Mouse (Mus musculus) intestine, embryonic 16.5 days (tissue): ENCODE data around the gene Angel2. TPM values are rescaled to one million over a fixed set of nuclear protein-coding genes. Genes with fewer than 3 reads are reported as not detected.

ENCODE experiments used
- ATAC-seq: fragments of 200-750 bp; cut with Nextera tagmentation; 2 replicates; pipeline ENCODE4 v1.8.0; 2017; ENCODE audit warnings: moderate TSS enrichment, moderate library complexity
- H3K27ac ChIP-seq: fragments of 300-500 bp; sonication (generic); 2 replicates; pipeline ENCODE4 v1.5.1; 2014; ENCODE audit warnings: mild to moderate bottlenecking, low read length
- H3K27me3 ChIP-seq: fragments of 300-500 bp; sonication (generic); replicated peaks from 2 replicates; pipeline ENCODE4 v1.6.1; 2014; ENCODE audit warnings: low read length, control low read depth, mixed read lengths; ENCODE audit not compliant: control insufficient read depth, insufficient read depth
- H3K36me3 ChIP-seq: fragments of 300-500 bp; sonication (generic); 2 replicates; pipeline ENCODE4 v1.6.1; 2014; ENCODE audit warnings: low read length, control low read depth; ENCODE audit not compliant: control insufficient read depth, insufficient read depth
- H3K4me1 ChIP-seq: fragments of 300-500 bp; sonication (generic); 2 replicates; pipeline ENCODE4 v1.6.1; 2014; ENCODE audit warnings: low read length, control low read depth, mixed read lengths; ENCODE audit not compliant: control insufficient read depth, insufficient read depth
- H3K4me2 ChIP-seq: fragments of 300-500 bp; sonication (generic); 2 replicates; pipeline ENCODE4 v1.6.1; 2014; ENCODE audit warnings: low read depth, low read length, control low read depth
- H3K4me3 ChIP-seq: fragments of 300-500 bp; sonication (generic); 2 replicates; pipeline ENCODE4 v1.5.1; 2014; ENCODE audit warnings: mild to moderate bottlenecking, low read length
- H3K9ac ChIP-seq: fragments of 300-500 bp; sonication (generic); 2 replicates; pipeline ENCODE4 v1.6.1; 2014; ENCODE audit warnings: low read depth, low read length
- H3K9me3 ChIP-seq: fragments of 300-500 bp; sonication (generic); 2 replicates; pipeline ENCODE4 v1.6.1; 2016; ENCODE audit warnings: low read length, control low read depth; ENCODE audit not compliant: control insufficient read depth
- WGBS: fragments of 180-500 bp; shearing (Covaris S2); extraction: QIAGEN DNeasy Blood & Tissue Kit; methylation state at CpG from one replicate; pipeline ENCODE4 v1.1.7; 2014; 5-methylcytosine and 5-hydroxymethylcytosine counted together
- polyA plus RNA-seq: library from polyadenylated mRNA; unstranded; fragments of >200 nt; fragmentation: Nextera tagmentation; extraction: Ambion mirVana; gene quantifications from 2 replicates; pipeline ENCODE4 v1.2.1, GENCODE M21; 2015

Angel2 gene
- polyA plus RNA-seq, 1 experiment from 2014 or later: 30.9 TPM

GRCm38 (mm10) chr1:190974191-190974590, 49.3 kb downstream of the Angel2 start:
- Histone ChIP-seq H3K9me3 (no peaks in the 10 kb centered on the region), H3K4me1 (peaks cover 20% of the 10 kb centered on the region), H3K9ac (no peak overlapping the region), H3K4me2 (no peak overlapping the region), H3K27ac (no peak overlapping the region), H3K4me3 (no peak overlapping the region), H3K36me3 (0 out of 2 replicates have a peak, but pooled peaks cover 9% of the 10 kb centered on the region), H3K27me3 (no peaks in the 10 kb centered on the region)
- 86% methylated on average over 8 of the region's 8 CpGs for WGBS
- no peak for ATAC-seq

GRCm38 (mm10) chr1:190974833-190975232, 49.9 kb downstream of the Angel2 start:
- Histone ChIP-seq H3K27me3 (no peaks in the 10 kb centered on the region), H3K9me3 (no peaks in the 10 kb centered on the region), H3K9ac (no peak overlapping the region), H3K4me2 (no peak overlapping the region), H3K4me3 (no peak overlapping the region), H3K4me1 (peaks cover 20% of the 10 kb centered on the region), H3K27ac (no peak overlapping the region), H3K36me3 (0 out of 2 replicates have a peak, but pooled peaks cover 6% of the 10 kb centered on the region)
- no peak for ATAC-seq
- 68% methylated on average over 1 of the region's 1 CpGs for WGBS

- Histone ChIP-seq H3K4me3 (peak overlapping the region; percentile 19; the same call in 1 of the 2 replicates), H3K4me1 (peaks cover 20% of the 10 kb centered on the region), H3K9ac (peak overlapping the region; percentile 1; the same call in 1 of the 2 replicates), H3K36me3 (no peaks in the 10 kb centered on the region), H3K4me2 (peak overlapping the region; percentile 99), H3K27ac (no peak overlapping the region), H3K27me3 (no peaks in the 10 kb centered on the region), H3K9me3 (no peaks in the 10 kb centered on the region)
- no peak for ATAC-seq
- WGBS: 31% methylated on average over 11 of the region's 11 CpGs
Measured at GRCm38 (mm10) chr1:190976887-190977573, 52.1 kb downstream of the Angel2 start.

GRCm38 (mm10) chr1:190978001-190978400, 53.1 kb downstream of the Angel2 start:
- Histone ChIP-seq H3K36me3 (no peaks in the 10 kb centered on the region), H3K4me2 (peak overlapping the region; percentile 99), H3K27me3 (no peaks in the 10 kb centered on the region), H3K4me1 (peaks cover 15% of the 10 kb centered on the region), H3K27ac (no peak overlapping the region), H3K9me3 (no peaks in the 10 kb centered on the region), H3K9ac (peak overlapping the region; percentile 79), H3K4me3 (peak overlapping the region; percentile 70)
- 0 out of 2 replicates have a peak, but pooled peaks have one; percentile 2 for ATAC-seq
- WGBS: 0% methylated on average over 22 of the region's 22 CpGs

DNA sequence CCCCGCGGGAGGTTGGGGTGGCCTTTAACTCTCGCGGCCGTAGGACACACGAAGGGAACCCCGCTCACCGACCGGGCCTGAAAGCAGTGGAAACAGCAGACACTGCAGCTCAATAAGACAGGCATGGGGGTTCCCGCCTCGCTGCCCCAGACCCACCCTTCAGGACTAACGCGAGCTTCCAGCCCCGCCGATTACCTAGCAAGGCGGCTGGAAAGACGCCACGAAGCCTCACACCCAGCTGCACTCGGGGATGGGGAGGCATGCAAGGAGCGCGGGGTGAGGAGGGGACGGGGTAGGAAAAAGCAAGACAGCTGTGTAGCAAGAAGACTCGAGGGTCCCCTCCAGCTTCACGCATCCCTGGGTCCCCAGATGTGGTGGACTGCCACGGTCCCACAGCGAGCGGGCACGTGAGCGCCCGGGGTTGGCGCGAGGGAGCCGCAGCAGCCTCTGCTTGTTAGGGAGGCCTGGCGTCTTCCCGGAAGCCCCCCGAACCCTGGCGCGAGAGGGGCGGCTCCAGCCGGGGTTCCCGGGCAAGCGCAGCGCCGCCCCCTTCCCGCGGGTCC, 53.7 kb downstream of the Angel2 start:
- WGBS: under 1% methylated on average over 46 of the region's 46 CpGs

GRCm38 (mm10) chr1:190979100-190979563, 54.2 kb downstream of the Angel2 start, which contains the start of gene Vash2:
TSS of gene Vash2 (minus strand) at chr1:190979296.
- WGBS: under 1% methylated on average over 38 of the region's 38 CpGs
- Histone ChIP-seq H3K9me3 (no peaks in the 10 kb centered on the region), H3K9ac (peak within 1 kb of the TSS; percentile 79), H3K36me3 (no peaks in the 10 kb centered on the region), H3K4me1 (peaks cover 15% of the 10 kb centered on the region), H3K4me3 (peak within 1 kb of the TSS; percentile 70), H3K4me2 (peak within 1 kb of the TSS; percentile 99), H3K27ac (peak within 1 kb of the TSS; percentile 91), H3K27me3 (no peaks in the 10 kb centered on the region)
- ATAC-seq: peak; percentile 98

More for the DNA sequence above, 53.7 kb downstream of the Angel2 start:
- Histone ChIP-seq H3K9ac (peak overlapping the region; percentile 79), H3K9me3 (no peaks in the 10 kb centered on the region), H3K4me3 (peak overlapping the region; percentile 70), H3K27ac (peak overlapping the region; percentile 91), H3K27me3 (no peaks in the 10 kb centered on the region), H3K4me1 (peaks cover 15% of the 10 kb centered on the region), H3K4me2 (peak overlapping the region; percentile 99), H3K36me3 (no peaks in the 10 kb centered on the region)
- peak; percentile 78 for ATAC-seq

- no peak for ATAC-seq
- no peak overlapping the region for H3K27ac ChIP-seq
- no peak overlapping the region for H3K4me2 ChIP-seq
- peaks cover 15% of the 10 kb centered on the region for H3K4me1 ChIP-seq
- WGBS: 89% methylated on average over 1 of the region's 1 CpGs
- H3K4me3 ChIP-seq: no peak overlapping the region
- no peaks in the 10 kb centered on the region for H3K9me3 ChIP-seq
- H3K27me3 ChIP-seq: no peaks in the 10 kb centered on the region
- H3K36me3 ChIP-seq: no peaks in the 10 kb centered on the region
- no peak overlapping the region for H3K9ac ChIP-seq
Measured at GRCm38 (mm10) chr1:190980470-190980869, 55.6 kb downstream of the Angel2 start.

- no peak for ATAC-seq
- Histone ChIP-seq H3K4me2 (no peak overlapping the region), H3K27me3 (no peaks in the 10 kb centered on the region), H3K9ac (no peak overlapping the region), H3K9me3 (no peaks in the 10 kb centered on the region), H3K4me1 (peaks cover 15% of the 10 kb centered on the region), H3K36me3 (no peaks in the 10 kb centered on the region), H3K4me3 (no peak overlapping the region), H3K27ac (no peak overlapping the region)
- 87% methylated on average over 4 of the region's 4 CpGs for WGBS
Measured at GRCm38 (mm10) chr1:190981412-190981811, 56.5 kb downstream of the Angel2 start.

DNA sequence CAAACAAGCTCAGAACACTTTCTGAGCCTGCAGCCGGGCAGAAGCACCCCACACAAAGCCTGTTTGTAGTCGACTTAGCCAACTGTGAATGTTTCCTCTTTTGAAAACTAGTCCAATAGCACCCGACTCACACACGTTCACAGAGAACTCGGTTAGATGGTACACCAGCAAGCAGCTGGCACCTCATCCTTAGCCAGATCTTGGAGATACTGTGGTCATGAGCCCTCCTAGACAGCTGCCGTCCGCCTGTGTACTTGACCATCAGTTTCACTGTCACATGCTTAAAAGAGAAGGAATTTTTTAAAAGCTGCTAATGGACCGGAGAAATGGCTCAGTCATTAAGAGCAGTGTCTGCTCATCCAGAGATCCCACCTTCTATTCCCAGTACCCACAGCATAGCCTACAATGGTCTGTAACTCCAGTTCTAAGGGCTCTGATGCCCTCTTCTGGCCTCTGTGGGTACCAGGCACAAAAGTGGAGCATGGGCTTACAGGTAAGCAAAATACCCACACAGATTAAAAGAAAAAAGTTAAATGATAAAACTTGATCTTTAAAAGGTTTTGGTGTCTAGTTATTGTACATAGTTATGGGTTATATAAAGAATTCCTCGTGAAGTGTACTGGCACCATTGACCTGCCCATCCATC, 64.6 kb downstream of the Angel2 start:
- Histone ChIP-seq H3K9me3 (no peaks in the 10 kb centered on the region), H3K27me3 (no peaks in the 10 kb centered on the region), H3K4me1 (no peaks in the 10 kb centered on the region), H3K9ac (no peak overlapping the region), H3K27ac (no peak overlapping the region), H3K36me3 (no peaks in the 10 kb centered on the region), H3K4me2 (no peak overlapping the region), H3K4me3 (no peak overlapping the region)
- WGBS: 78% methylated on average over 9 of the region's 9 CpGs
- no peak for ATAC-seq
